Mouse (Mus musculus) stomach, embryonic 15.5 days (tissue): ENCODE data around the gene Gm1673. TPM values are rescaled to one million over a fixed set of nuclear protein-coding genes. Genes with fewer than 3 reads are reported as not detected.
"Not testable (repeated sequence)": the region's sequence is repeated elsewhere in the genome, so short reads cannot be mapped to it uniquely, and the experiment has no call there.

Source experiments
- ATAC-seq: fragments of 200-750 bp; cut with Nextera tagmentation; 2 replicates; pipeline ENCODE4 v1.8.0; 2017; ENCODE audit warnings: low read depth, moderate number of reproducible peaks, moderate TSS enrichment; ENCODE audit not compliant: insufficient read depth, low FRiP score
- H3K27ac ChIP-seq: fragments of 300-500 bp; sonication (generic); 2 replicates; pipeline ENCODE4 v1.5.1; 2015; ENCODE audit warnings: mild to moderate bottlenecking, inconsistent platforms
- H3K27me3 ChIP-seq: fragments of 300-500 bp; sonication (generic); replicated peaks from 2 replicates; pipeline ENCODE4 v1.6.1; 2015; ENCODE audit warnings: inconsistent platforms
- H3K36me3 ChIP-seq: fragments of 300-500 bp; sonication (generic); 2 replicates; pipeline ENCODE4 v1.6.1; 2015; ENCODE audit warnings: inconsistent platforms
- H3K4me1 ChIP-seq: fragments of 300-500 bp; sonication (generic); 2 replicates; pipeline ENCODE4 v1.6.1; 2015; ENCODE audit warnings: inconsistent platforms
- H3K4me2 ChIP-seq: fragments of 300-500 bp; sonication (generic); 2 replicates; pipeline ENCODE4 v1.6.1; 2015; ENCODE audit warnings: mild to moderate bottlenecking, inconsistent platforms
- H3K4me3 ChIP-seq: fragments of 300-500 bp; sonication (generic); replicated peaks from 2 replicates; pipeline ENCODE4 v1.5.1; 2015; ENCODE audit warnings: inconsistent platforms
- H3K9ac ChIP-seq: fragments of 300-500 bp; sonication (generic); 2 replicates; pipeline ENCODE4 v1.6.1; 2015; ENCODE audit warnings: inconsistent platforms
- H3K9me3 ChIP-seq: fragments of 300-500 bp; sonication (generic); 2 replicates; pipeline ENCODE4 v1.6.1; 2016; ENCODE audit warnings: inconsistent platforms
- WGBS: fragments of 180-500 bp; shearing (Covaris S2); methylation state at CpG from one replicate; pipeline ENCODE4 v1.1.7; 2015; 5-methylcytosine and 5-hydroxymethylcytosine counted together
- polyA plus RNA-seq: library from polyadenylated mRNA; unstranded; fragments of >200 nt; fragmentation: Nextera tagmentation; extraction: Ambion mirVana; gene quantifications from 2 replicates; pipeline ENCODE4 v1.2.1, GENCODE M21; 2015

The Gm1673 gene
- 67.5 and 71.5 TPM in 2 replicates for polyA plus RNA-seq

GRCm38 (mm10) chr5:33983309-33984121 is at the start of gene Gm1673:
Gene Gm1673 (plus strand): TSS chr5:33983433.
- H3K9me3 ChIP-seq: no peaks in the 10 kb centered on the region
- peak within 1 kb of the TSS; percentile 85 for H3K4me3 ChIP-seq
- H3K36me3 ChIP-seq: no peaks in the 10 kb centered on the region
- peak within 1 kb of the TSS; percentile 54 for H3K9ac ChIP-seq
- under 1% methylated on average over 85 of the region's 88 CpGs for WGBS
- peak within 1 kb of the TSS; percentile 95 for H3K4me2 ChIP-seq
- no peaks in the 10 kb centered on the region; the same call in 1 of the 2 replicates for H3K27me3 ChIP-seq
- ATAC-seq: peak; percentile 75
- peak within 1 kb of the TSS; percentile 48; the same call in 1 of the 2 replicates for H3K27ac ChIP-seq
- peaks cover 12% of the 10 kb centered on the region for H3K4me1 ChIP-seq

- Histone ChIP-seq H3K36me3 (peaks cover 10% of the 10 kb centered on the region; the same call in 1 of the 2 replicates), H3K9ac (no peak overlapping the region), H3K27ac (no peak overlapping the region), H3K4me1 (peaks cover 6% of the 10 kb centered on the region; the same call in 1 of the 2 replicates), H3K9me3 (no peaks in the 10 kb centered on the region), H3K4me2 (peak overlapping the region; percentile 54), H3K4me3 (no peak overlapping the region), H3K27me3 (no peaks in the 10 kb centered on the region)
- WGBS: 70% methylated on average over 2 of the region's 2 CpGs
- no peak for ATAC-seq
These were observed 49.2 kb upstream of the Gm1673 start for GRCm38 (mm10) chr5:33934081-33934480.

- Histone ChIP-seq H3K9ac (no peak overlapping the region), H3K4me1 (peaks cover 6% of the 10 kb centered on the region; the same call in 1 of the 2 replicates), H3K36me3 (peaks cover 5% of the 10 kb centered on the region; the same call in 1 of the 2 replicates), H3K9me3 (no peaks in the 10 kb centered on the region), H3K4me2 (peak overlapping the region; percentile 54), H3K27ac (no peak overlapping the region), H3K27me3 (no peaks in the 10 kb centered on the region), H3K4me3 (peak overlapping the region; percentile 70)
- no peak for ATAC-seq
- WGBS: 64% methylated on average over 7 of the region's 7 CpGs
These were observed 48.4 kb upstream of the Gm1673 start for GRCm38 (mm10) chr5:33934877-33935276.

GRCm38 (mm10) chr5:33935700-33936111 is 47.5 kb upstream of the Gm1673 start:
- WGBS: under 1% methylated on average over 37 of the region's 39 CpGs
- H3K27ac ChIP-seq: peak overlapping the region; percentile 91
- ATAC-seq: peak; percentile 66
- H3K4me3 ChIP-seq: peak overlapping the region; percentile 70
- no peaks in the 10 kb centered on the region for H3K27me3 ChIP-seq
- peaks cover 3% of the 10 kb centered on the region; the same call in 1 of the 2 replicates for H3K36me3 ChIP-seq
- H3K4me1 ChIP-seq: peaks cover 6% of the 10 kb centered on the region; the same call in 1 of the 2 replicates
- H3K4me2 ChIP-seq: peak overlapping the region; percentile 54
- no peaks in the 10 kb centered on the region for H3K9me3 ChIP-seq
- peak overlapping the region; percentile 66 for H3K9ac ChIP-seq

- Histone ChIP-seq H3K9me3 (no peaks in the 10 kb centered on the region), H3K36me3 (peaks cover 3% of the 10 kb centered on the region; the same call in 1 of the 2 replicates), H3K4me2 (peak within 1 kb of the TSS; percentile 55), H3K4me3 (peak within 1 kb of the TSS; percentile 70), H3K9ac (peak within 1 kb of the TSS; percentile 66), H3K27me3 (no peaks in the 10 kb centered on the region), H3K4me1 (peaks cover 6% of the 10 kb centered on the region; the same call in 1 of the 2 replicates), H3K27ac (peak within 1 kb of the TSS; percentile 91)
- ATAC-seq: peak; percentile 97
- under 1% methylated on average over 61 of the region's 61 CpGs for WGBS
These were observed 47.0 kb upstream of the Gm1673 start, which contains the start of gene Nelfa for GRCm38 (mm10) chr5:33936120-33936707. Gene Nelfa (minus strand): TSS chr5:33936413.

GRCm38 (mm10) chr5:33937230-33937629 is 46.0 kb upstream of the Gm1673 start:
- Histone ChIP-seq H3K4me1 (peaks cover 6% of the 10 kb centered on the region; the same call in 1 of the 2 replicates), H3K9ac (no peak overlapping the region; the same call in 1 of the 2 replicates), H3K27ac (no peak overlapping the region), H3K9me3 (no peaks in the 10 kb centered on the region), H3K4me2 (peak overlapping the region; percentile 55), H3K27me3 (no peaks in the 10 kb centered on the region), H3K36me3 (no peaks in the 10 kb centered on the region), H3K4me3 (peak overlapping the region; percentile 70; the same call in 1 of the 2 replicates)
- 93% methylated on average over 2 of the region's 2 CpGs for WGBS
- no peak for ATAC-seq

GRCm38 (mm10) chr5:33938448-33938847 is 44.8 kb upstream of the Gm1673 start:
- H3K4me3 ChIP-seq: no peak overlapping the region
- H3K27me3 ChIP-seq: no peaks in the 10 kb centered on the region
- H3K4me2 ChIP-seq: no peak overlapping the region
- WGBS: 75% methylated on average over 3 of the region's 3 CpGs
- ATAC-seq: no peak
- peaks cover 6% of the 10 kb centered on the region; the same call in 1 of the 2 replicates for H3K4me1 ChIP-seq
- no peaks in the 10 kb centered on the region for H3K36me3 ChIP-seq
- H3K9ac ChIP-seq: no peak overlapping the region
- H3K9me3 ChIP-seq: no peaks in the 10 kb centered on the region
- no peak overlapping the region for H3K27ac ChIP-seq

GRCm38 (mm10) chr5:33947035-33947434 is 36.2 kb upstream of the Gm1673 start:
- H3K4me2 ChIP-seq, H3K27me3 ChIP-seq, H3K9me3 ChIP-seq, H3K4me1 ChIP-seq, ATAC-seq, H3K4me3 ChIP-seq, H3K27ac ChIP-seq, H3K9ac ChIP-seq, H3K36me3 ChIP-seq: not testable (repeated sequence)
- 84% methylated on average over 16 of the region's 16 CpGs for WGBS

GRCm38 (mm10) chr5:33948314-33948713 is 34.9 kb upstream of the Gm1673 start:
- no peak overlapping the region for H3K9ac ChIP-seq
- no peak for ATAC-seq
- no peak overlapping the region for H3K27ac ChIP-seq
- H3K4me2 ChIP-seq: no peak overlapping the region
- no peaks in the 10 kb centered on the region for H3K27me3 ChIP-seq
- H3K4me3 ChIP-seq: no peak overlapping the region
- no peaks in the 10 kb centered on the region for H3K36me3 ChIP-seq
- no peaks in the 10 kb centered on the region for H3K4me1 ChIP-seq
- peaks cover 4% of the 10 kb centered on the region; the same call in 1 of the 2 replicates for H3K9me3 ChIP-seq
- 85% methylated on average over 4 of the region's 4 CpGs for WGBS

- Histone ChIP-seq H3K9me3 (no peaks in the 10 kb centered on the region), H3K9ac (no peak overlapping the region), H3K4me2 (no peak overlapping the region), H3K4me1 (no peaks in the 10 kb centered on the region), H3K27me3 (no peaks in the 10 kb centered on the region), H3K4me3 (no peak overlapping the region), H3K27ac (no peak overlapping the region), H3K36me3 (no peaks in the 10 kb centered on the region)
- 84% methylated on average over 17 of the region's 17 CpGs for whole genome bisulfite sequencing
- no peak for ATAC-seq
These were observed 29.6 kb upstream of the Gm1673 start for GRCm38 (mm10) chr5:33953471-33954185.

GRCm38 (mm10) chr5:33954354-33954753 is 28.9 kb upstream of the Gm1673 start:
- H3K27ac ChIP-seq: no peak overlapping the region
- no peaks in the 10 kb centered on the region for H3K9me3 ChIP-seq
- no peaks in the 10 kb centered on the region for H3K4me1 ChIP-seq
- H3K9ac ChIP-seq: no peak overlapping the region
- H3K36me3 ChIP-seq: no peaks in the 10 kb centered on the region
- no peak overlapping the region for H3K4me3 ChIP-seq
- no peaks in the 10 kb centered on the region for H3K27me3 ChIP-seq
- no peak overlapping the region for H3K4me2 ChIP-seq
- WGBS: 46% methylated on average over 10 of the region's 10 CpGs
- ATAC-seq: no peak
